Mouse (Mus musculus): ENCODE measurements at regions not wholly inside any gene's neighbourhood (a gene's known extent, or its start where the extent isn't known, plus 50 kb on each side); places are given as distances from the start of the nearest gene placed in this dataset.

DNA sequence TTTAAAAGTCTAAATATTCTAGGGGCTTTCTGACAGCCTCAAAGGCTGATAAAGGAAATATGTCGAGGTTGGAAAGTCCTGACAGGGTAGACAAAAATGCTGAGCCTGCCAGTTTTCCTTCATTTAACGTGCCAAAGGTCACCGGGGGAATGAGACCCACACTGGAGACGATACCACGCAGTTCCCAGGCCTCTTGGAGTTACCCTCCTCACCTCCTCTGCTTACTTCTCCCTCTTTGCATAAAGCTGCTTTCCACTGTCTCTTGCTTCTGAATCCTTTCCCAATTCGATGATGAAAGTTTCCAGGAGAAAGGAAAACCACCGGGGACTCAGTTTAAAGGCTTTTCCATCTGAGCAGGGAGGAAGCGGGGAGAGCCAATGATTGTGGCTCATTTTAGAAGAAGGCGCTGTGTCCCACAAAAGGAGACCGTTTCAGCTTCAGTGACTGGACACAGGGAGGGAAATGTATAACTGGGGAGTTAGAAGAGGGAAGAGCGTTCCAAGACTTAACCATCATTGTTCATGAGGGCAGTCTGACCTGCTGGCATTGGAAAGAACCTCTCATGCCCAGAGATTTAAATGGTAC is 243.2 kb upstream of the Fn1 start:
- peak; percentile 25 for DNase-seq
- no peak for TF ChIP-seq CTCF (IDR thresholded peaks at IDR 0.05)
- peak overlapping the region; percentile 71 for H3K27ac ChIP-seq
- intact Hi-C loops (cut with DNase I): no loop called here
- H3K4me3 ChIP-seq: peak overlapping the region; percentile 46

DNA sequence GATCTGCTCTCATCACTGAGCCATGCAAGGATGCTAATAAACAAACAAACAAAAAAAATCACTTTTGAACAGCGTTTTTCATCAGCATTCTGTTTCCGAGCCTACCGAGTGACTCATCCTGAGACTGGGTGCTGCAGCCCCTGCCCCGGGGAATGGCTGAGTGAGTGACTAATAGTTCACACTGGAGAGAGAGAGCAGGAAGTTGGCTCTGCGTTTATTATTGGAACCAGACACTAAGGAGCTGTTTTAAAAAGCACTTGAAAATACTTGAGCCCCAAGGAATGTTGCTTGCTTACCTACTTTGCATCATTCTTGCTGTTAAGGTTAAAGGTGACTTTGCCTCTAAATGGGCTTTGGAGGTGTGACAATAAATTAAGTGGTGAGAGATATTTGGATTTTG is 240.6 kb upstream of the Fn1 start:
- Histone ChIP-seq H3K27ac (no peak overlapping the region), H3K4me3 (no peak overlapping the region)
- TF ChIP-seq CTCF (IDR thresholded peaks at IDR 0.05): no peak
- intact Hi-C loops (cut with DNase I): no loop called here
- DNase-seq: peak; percentile 50

DNA sequence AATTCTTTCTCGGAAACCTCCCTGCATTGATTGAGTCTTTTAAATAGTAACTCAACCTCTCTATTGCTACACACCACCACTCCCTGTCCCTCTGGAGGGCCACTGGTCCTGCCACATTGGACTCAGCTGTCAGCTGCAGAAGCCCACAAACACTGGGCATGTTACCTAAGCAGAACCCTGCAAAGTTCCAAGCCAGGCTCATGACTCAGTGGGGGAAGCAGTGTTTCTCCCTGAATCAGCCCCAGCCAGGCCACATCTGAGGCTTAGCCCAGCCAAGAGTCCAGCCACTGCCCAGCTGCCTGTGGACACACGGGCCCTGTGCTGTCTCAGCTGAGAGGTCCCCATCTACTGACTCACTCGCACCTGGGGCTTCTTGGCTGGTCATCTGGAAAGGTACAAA is 234.8 kb upstream of the Fn1 start:
- intact Hi-C loops (cut with DNase I): no loop called here
- Histone ChIP-seq H3K4me3 (no peak overlapping the region), H3K27ac (no peak overlapping the region)
- TF ChIP-seq CTCF (IDR thresholded peaks at IDR 0.05): no peak
- DNase-seq: peak; percentile 75

DNA sequence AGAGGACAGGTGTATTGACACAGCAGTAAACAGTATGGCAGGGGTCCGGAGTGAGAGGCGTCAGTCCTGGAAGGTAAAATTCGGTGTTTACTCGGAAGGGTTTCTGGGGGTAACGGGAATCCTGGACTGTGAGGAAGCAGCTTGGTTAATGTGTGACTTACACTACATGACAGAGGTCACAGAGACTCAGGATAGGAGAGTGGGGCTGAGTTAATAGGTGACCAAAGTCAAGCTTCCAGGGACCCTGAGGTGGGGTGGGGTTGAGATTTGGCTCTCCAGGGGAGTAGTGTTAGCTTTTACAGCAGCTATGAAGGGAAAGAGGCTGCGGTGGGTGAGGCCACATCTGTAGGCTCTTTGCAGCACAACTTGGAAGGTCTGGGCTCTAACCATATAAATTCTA is 233.9 kb upstream of the Fn1 start:
- DNase-seq: no peak
- no peak overlapping the region for H3K27ac ChIP-seq
- H3K4me3 ChIP-seq: no peak overlapping the region
- intact Hi-C loops (cut with DNase I): no loop called here
- TF ChIP-seq CTCF (IDR thresholded peaks at IDR 0.05): no peak

DNA sequence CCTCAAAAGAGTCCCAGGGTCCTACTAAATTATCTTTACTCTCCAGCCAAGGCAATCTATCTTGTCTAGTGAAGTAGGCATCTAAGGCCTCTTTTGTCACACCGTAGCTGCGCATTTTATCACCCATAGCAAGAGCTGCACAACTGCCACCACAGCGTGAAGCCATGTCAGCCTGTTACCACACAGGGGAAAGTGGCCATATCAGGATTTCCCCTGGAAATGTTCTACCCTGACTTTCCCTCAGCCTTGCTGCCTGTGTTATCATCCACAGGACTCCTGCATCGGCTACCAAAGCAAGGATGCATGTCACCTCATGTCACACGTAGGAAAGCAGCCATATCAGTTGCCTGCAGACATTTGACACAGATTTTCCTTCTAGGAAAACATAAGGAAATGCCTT is 233.2 kb upstream of the Fn1 start:
- H3K4me3 ChIP-seq: no peak overlapping the region
- no peak overlapping the region for H3K27ac ChIP-seq
- TF ChIP-seq CTCF (IDR thresholded peaks at IDR 0.05): no peak
- intact Hi-C loops (cut with DNase I): no loop called here
- no peak for DNase-seq

DNA sequence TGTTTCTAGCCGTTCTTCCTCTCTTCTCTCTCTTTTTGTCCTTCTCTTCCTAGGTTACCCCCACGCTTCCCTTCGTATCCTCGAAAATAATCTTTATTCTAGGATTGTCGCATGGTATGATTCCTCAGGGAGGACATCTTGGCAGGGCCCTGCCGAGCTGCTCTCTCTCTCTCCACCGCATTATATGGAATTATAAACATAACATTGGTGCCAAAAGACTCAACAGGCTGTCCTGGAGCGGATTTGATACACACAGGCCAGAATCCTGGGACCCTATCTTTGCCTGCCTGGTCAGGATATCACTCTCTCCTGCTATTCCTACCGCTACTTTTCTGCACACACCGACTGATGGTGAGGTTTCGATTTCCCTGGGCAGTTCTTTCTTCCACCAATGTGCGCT is 228.9 kb upstream of the Fn1 start:
- DNase-seq: no peak
- intact Hi-C loops (cut with DNase I): no loop called here
- Histone ChIP-seq H3K4me3 (no peak overlapping the region), H3K27ac (no peak overlapping the region)
- TF ChIP-seq CTCF (IDR thresholded peaks at IDR 0.05): no peak

DNA sequence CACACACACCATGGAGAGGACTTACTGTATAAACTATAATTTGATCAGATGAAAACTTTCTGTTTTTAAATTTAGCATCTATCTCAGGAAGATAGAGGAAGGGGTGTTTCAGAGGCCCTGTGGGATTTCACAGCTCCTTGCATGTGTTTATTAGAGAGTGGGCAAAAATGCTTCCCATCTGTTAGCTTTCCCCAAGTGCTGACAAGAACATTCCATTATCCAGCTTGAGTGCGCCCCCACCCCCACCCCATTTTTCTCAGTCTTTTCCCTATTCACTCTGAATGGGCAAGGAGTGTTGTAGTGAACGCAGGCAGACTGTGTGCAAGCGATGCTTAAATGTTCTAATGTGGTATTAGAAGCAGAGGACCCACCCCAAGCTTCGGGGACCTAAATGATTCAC is 228.2 kb upstream of the Fn1 start:
- intact Hi-C loops (cut with DNase I): no loop called here
- no peak for DNase-seq
- no peak for TF ChIP-seq CTCF (IDR thresholded peaks at IDR 0.05)

DNA sequence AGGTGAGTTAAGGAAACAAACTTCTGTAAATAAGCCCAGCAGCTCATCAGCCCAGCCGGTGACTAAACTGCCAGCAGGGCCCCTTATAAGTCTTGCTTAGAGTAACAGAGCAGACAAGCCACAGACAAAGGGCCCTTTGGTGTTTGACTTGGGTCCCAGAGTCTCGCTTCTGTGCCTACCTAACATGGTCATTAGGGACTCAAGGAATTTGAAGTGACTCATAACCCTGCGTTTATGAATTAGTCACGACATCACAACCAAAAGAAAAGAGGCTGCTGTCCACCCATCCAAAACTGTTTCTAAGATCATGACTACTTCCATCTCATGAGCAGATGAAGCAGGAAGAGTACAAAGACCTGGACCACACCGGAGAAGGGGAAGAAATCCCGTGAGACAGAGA is 227.5 kb upstream of the Fn1 start:
- no peak for TF ChIP-seq CTCF (IDR thresholded peaks at IDR 0.05)
- H3K4me3 ChIP-seq: no peak overlapping the region
- no peak for DNase-seq
- intact Hi-C loops (cut with DNase I): no loop called here
- H3K27ac ChIP-seq: no peak overlapping the region

More for the DNA sequence above, 228.2 kb upstream of the Fn1 start:
- Histone ChIP-seq H3K4me3 (no peak overlapping the region), H3K27ac (no peak overlapping the region)

DNA sequence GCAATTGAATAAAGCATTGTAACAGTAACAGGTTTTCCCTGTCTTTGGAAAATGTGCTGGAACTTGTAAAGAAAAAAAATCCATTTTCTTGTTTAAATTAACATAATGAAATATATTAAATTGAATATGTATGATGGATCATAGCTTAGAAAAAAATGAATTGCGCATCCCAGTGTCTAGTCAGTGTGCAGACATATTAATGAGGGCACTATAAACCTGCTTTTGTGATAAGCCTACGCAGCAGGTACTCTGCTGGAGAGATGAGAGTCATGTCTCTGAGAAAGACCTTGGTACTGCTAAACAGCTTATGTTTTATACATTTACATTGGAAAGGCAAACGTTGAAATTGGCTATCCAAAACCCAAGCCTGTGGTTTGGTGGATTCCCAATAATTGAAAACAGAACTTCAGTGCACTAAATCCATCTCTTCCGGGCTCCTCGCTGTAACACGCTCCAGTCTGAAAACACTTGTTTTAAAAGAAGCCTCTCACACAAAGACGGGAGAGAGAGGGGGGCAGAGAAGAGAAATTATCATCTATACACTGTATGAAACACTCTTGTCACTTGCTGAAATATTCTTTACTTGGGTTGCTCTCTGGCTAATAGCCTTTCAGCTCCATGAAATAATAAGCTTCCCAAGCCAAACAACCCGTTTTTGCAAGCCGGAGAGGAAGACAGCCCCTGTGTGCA is 223.9 kb upstream of the Fn1 start:
- no peak for TF ChIP-seq CTCF (IDR thresholded peaks at IDR 0.05)
- Histone ChIP-seq H3K27ac (no peak overlapping the region), H3K4me3 (no peak overlapping the region)
- intact Hi-C loops (cut with DNase I): no loop called here
- no peak for DNase-seq

DNA sequence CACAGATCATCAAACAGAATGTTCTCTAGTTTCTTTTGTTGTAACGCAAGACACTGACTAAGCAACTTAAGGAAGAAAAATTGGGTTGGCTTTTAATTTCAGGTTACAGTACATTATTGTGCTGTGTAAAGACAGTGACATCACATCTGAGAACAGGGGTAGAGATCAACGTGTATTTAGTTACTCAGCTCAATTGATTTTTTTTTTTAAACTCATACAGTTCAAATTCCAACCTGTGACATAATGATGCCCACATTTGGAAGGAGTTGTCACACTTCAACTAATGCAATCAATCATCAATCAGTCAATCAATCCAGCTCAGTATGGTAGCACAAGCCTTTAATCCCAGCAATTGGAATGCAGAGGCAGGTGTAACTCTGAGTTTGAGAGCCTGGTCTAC is 221.0 kb upstream of the Fn1 start:
- H3K27ac ChIP-seq: no peak overlapping the region
- no peak for DNase-seq
- intact Hi-C loops (cut with DNase I): no loop called here
- H3K4me3 ChIP-seq: no peak overlapping the region
- no peak for TF ChIP-seq CTCF (IDR thresholded peaks at IDR 0.05)

DNA sequence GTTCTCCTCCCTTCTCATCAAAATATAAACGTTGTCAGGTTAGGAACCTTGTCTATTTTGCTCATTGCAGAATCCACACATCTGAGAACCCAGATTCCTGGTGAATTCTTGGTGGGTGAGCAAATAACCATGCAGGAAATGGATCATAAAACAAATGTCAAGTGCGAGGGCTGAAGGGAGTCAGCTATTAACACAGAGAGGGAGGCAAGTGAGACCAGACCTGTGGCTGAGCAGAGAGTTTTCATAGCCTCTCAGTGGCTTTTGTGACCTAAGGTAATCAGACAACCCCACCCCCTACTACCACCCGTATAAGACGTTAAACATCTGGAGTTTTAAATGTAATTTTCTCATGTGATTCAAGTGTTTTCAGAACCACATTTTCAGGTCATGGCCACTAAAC is 212.7 kb upstream of the Fn1 start:
- intact Hi-C loops (cut with DNase I): no loop called here
- DNase-seq: no peak
- Histone ChIP-seq H3K27ac (peak overlapping the region; percentile 64), H3K4me3 (no peak overlapping the region)
- no peak for TF ChIP-seq CTCF (IDR thresholded peaks at IDR 0.05)

DNA sequence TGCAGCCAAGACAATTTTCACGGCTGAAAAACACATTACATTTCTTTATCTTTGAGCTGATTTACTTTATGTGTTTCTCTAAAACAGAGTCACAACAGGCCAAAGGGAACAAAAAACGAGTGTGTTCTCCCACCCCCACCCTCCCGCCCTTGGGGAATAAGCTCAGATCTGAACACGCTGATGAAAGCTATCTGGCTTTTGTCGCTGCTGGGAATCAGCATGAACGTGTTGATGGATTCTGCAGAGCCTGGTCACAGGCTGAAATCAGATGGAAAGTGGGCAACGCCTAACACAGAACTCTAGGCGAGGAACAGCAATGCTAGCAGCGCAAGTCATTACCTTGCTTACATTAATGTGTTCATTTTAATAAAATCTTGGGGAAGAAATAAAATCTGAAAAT is 211.7 kb upstream of the Fn1 start:
- Histone ChIP-seq H3K27ac (peak overlapping the region; percentile 64), H3K4me3 (no peak overlapping the region)
- TF ChIP-seq CTCF (IDR thresholded peaks at IDR 0.05): no peak
- peak; percentile 37 for DNase-seq
- intact Hi-C loops (cut with DNase I): no loop called here

DNA sequence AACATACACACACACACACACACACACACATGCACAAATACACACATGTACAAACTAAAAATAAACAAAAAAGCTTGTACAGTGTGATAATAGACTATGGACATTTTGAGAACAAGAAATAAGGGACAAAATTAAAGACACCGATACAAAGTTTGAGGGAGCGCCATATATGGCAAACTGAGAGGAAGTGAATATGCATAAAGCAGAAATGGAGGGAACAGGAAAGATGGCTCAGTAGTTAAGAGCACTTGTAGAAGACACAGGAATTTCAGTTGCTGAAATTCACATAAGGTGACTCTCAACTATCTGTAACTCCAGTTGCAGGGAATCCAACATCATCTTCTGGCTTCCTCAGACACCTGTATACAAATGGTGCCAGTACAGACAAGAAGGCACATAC is 200.2 kb upstream of the Fn1 start:
- TF ChIP-seq CTCF (IDR thresholded peaks at IDR 0.05): no peak
- DNase-seq: no peak
- intact Hi-C loops (cut with DNase I): no loop called here
- Histone ChIP-seq H3K27ac (no peak overlapping the region), H3K4me3 (no peak overlapping the region)

DNA sequence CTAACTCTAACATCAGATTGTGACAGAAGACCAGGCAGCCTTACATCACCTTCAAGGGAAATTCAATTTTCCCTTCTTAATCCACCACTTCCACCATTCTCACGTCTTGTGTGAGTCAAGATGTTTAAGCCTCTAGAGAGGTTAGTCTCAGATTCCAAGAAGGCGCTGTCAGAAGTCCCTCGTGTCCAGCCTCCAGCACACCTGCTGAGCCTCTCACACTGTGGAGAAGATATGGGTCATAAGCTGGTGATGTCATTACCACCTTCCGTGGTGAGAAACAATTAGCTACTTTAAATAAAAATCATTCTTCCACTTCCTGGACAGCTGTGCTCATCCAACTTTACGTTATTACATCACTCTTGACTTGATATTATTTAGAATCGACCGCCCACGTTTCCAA is 198.3 kb upstream of the Fn1 start:
- no peak overlapping the region for H3K4me3 ChIP-seq
- intact Hi-C loops (cut with DNase I): no loop called here
- no peak for TF ChIP-seq CTCF (IDR thresholded peaks at IDR 0.05)

More for the DNA sequence above, 198.3 kb upstream of the Fn1 start:
- no peak for DNase-seq
- no peak overlapping the region for H3K27ac ChIP-seq
